Mouse (Mus musculus) midbrain, embryonic 15.5 days (tissue): Measurements from ENCODE around the gene Cdh13. TPM values are rescaled to one million over a fixed set of nuclear protein-coding genes. Genes with fewer than 3 reads are reported as not detected.

Experiments used
- ATAC-seq: fragments of 200-750 bp; cut with Nextera tagmentation; replicated peaks from 2 replicates; pipeline ENCODE4 v1.8.0; 2017; ENCODE audit warnings: moderate TSS enrichment
- H3K27ac ChIP-seq: fragments of 300-500 bp; sonication (generic); 2 replicates; pipeline ENCODE4 v1.5.1; 2015; ENCODE audit warnings: mild to moderate bottlenecking, inconsistent platforms
- H3K27me3 ChIP-seq: fragments of 300-500 bp; sonication (generic); replicated peaks from 2 replicates; pipeline ENCODE4 v1.6.1; 2015; ENCODE audit warnings: inconsistent platforms
- H3K36me3 ChIP-seq: fragments of 300-500 bp; sonication (generic); replicated peaks from 2 replicates; pipeline ENCODE4 v1.6.1; 2015; ENCODE audit warnings: inconsistent platforms
- H3K4me1 ChIP-seq: fragments of 300-500 bp; sonication (generic); 2 replicates; pipeline ENCODE4 v1.6.1; 2015; ENCODE audit warnings: inconsistent platforms
- H3K4me2 ChIP-seq: fragments of 300-500 bp; sonication (generic); 2 replicates; pipeline ENCODE4 v1.6.1; 2015; ENCODE audit warnings: inconsistent platforms, mild to moderate bottlenecking, moderate library complexity
- H3K4me3 ChIP-seq: fragments of 300-500 bp; sonication (generic); 2 replicates; pipeline ENCODE4 v1.5.1; 2015; ENCODE audit warnings: mild to moderate bottlenecking, inconsistent platforms
- H3K9ac ChIP-seq: fragments of 300-500 bp; sonication (generic); 2 replicates; pipeline ENCODE4 v1.6.1; 2015; ENCODE audit warnings: mild to moderate bottlenecking, inconsistent platforms
- H3K9me3 ChIP-seq: fragments of 300-500 bp; sonication (generic); 2 replicates; pipeline ENCODE4 v1.6.1; 2016; ENCODE audit warnings: inconsistent platforms
- WGBS: fragments of 180-500 bp; shearing (Covaris S2); methylation state at CpG from one replicate; pipeline ENCODE4 v1.1.7; 2015; ENCODE audit warnings: mixed read lengths; 5-methylcytosine and 5-hydroxymethylcytosine counted together
- polyA plus RNA-seq: library from polyadenylated mRNA; unstranded; fragments of >200 nt; fragmentation: Nextera tagmentation; extraction: Ambion mirVana; gene quantifications from 2 replicates; pipeline ENCODE4 v1.2.1, GENCODE M21; 2015

Cdh13 gene
- polyA plus RNA-seq, 1 experiment from 2014 or later, result 110 TPM

- no peak overlapping the region for H3K4me2 ChIP-seq
- no peak overlapping the region for H3K4me3 ChIP-seq
- H3K9ac ChIP-seq, result no peak overlapping the region
- no peaks in the 10 kb centered on the region for H3K4me1 ChIP-seq
- no peaks in the 10 kb centered on the region for H3K36me3 ChIP-seq
- H3K27me3 ChIP-seq, result no peaks in the 10 kb centered on the region
- H3K9me3 ChIP-seq, result no peaks in the 10 kb centered on the region
- no peak for ATAC-seq
- no peak overlapping the region for H3K27ac ChIP-seq
- WGBS, result 84% methylated on average over 11 of the region's 11 CpGs
Measured at GRCm38 (mm10) chr8:119033398-119033797, 749.9 kb downstream of the Cdh13 start.

GRCm38 (mm10) chr8:119034037-119034436 is 750.5 kb downstream of the Cdh13 start:
- Histone ChIP-seq H3K4me1 (no peaks in the 10 kb centered on the region), H3K9ac (no peak overlapping the region), H3K4me2 (no peak overlapping the region), H3K4me3 (no peak overlapping the region), H3K27ac (no peak overlapping the region), H3K36me3 (no peaks in the 10 kb centered on the region), H3K9me3 (no peaks in the 10 kb centered on the region), H3K27me3 (no peaks in the 10 kb centered on the region)
- 91% methylated on average over 3 of the region's 3 CpGs for WGBS
- no peak for ATAC-seq

GRCm38 (mm10) chr8:119035126-119035525 is 751.6 kb downstream of the Cdh13 start:
- no peak overlapping the region for H3K4me3 ChIP-seq
- no peak overlapping the region for H3K9ac ChIP-seq
- 86% methylated on average over 7 of the region's 7 CpGs for WGBS
- no peaks in the 10 kb centered on the region for H3K4me1 ChIP-seq
- H3K36me3 ChIP-seq, result no peaks in the 10 kb centered on the region
- no peaks in the 10 kb centered on the region for H3K27me3 ChIP-seq
- H3K4me2 ChIP-seq, result no peak overlapping the region
- no peaks in the 10 kb centered on the region for H3K9me3 ChIP-seq
- H3K27ac ChIP-seq, result no peak overlapping the region
- no peak for ATAC-seq

- Histone ChIP-seq H3K9me3 (no peaks in the 10 kb centered on the region), H3K4me3 (no peak overlapping the region), H3K27me3 (no peaks in the 10 kb centered on the region), H3K27ac (no peak overlapping the region), H3K9ac (no peak overlapping the region), H3K4me2 (no peak overlapping the region), H3K36me3 (no peaks in the 10 kb centered on the region), H3K4me1 (no peaks in the 10 kb centered on the region)
- WGBS, result 77% methylated on average over 11 of the region's 11 CpGs
- no peak for ATAC-seq
Measured at GRCm38 (mm10) chr8:119037571-119037970, 754.0 kb downstream of the Cdh13 start.

- no peak overlapping the region for H3K9ac ChIP-seq
- H3K9me3 ChIP-seq, result no peaks in the 10 kb centered on the region
- H3K27me3 ChIP-seq, result no peaks in the 10 kb centered on the region
- ATAC-seq, result no peak
- H3K36me3 ChIP-seq, result no peaks in the 10 kb centered on the region
- H3K4me2 ChIP-seq, result no peak overlapping the region
- WGBS, result 90% methylated on average over 2 of the region's 2 CpGs
- no peak overlapping the region for H3K4me3 ChIP-seq
- H3K27ac ChIP-seq, result no peak overlapping the region
- H3K4me1 ChIP-seq, result no peaks in the 10 kb centered on the region
Measured at GRCm38 (mm10) chr8:119039358-119039757, 755.8 kb downstream of the Cdh13 start.

- no peak overlapping the region for H3K27ac ChIP-seq
- H3K4me1 ChIP-seq, result 0 out of 2 replicates have a peak, but pooled peaks cover 6% of the 10 kb centered on the region
- H3K4me2 ChIP-seq, result no peak overlapping the region
- H3K9ac ChIP-seq, result no peak overlapping the region
- H3K9me3 ChIP-seq, result no peaks in the 10 kb centered on the region
- no peak for ATAC-seq
- no peaks in the 10 kb centered on the region for H3K36me3 ChIP-seq
- WGBS, result 82% methylated on average over 5 of the region's 5 CpGs
- no peaks in the 10 kb centered on the region for H3K27me3 ChIP-seq
- no peak overlapping the region for H3K4me3 ChIP-seq
Measured at GRCm38 (mm10) chr8:119057876-119058275, 774.3 kb downstream of the Cdh13 start.

- H3K9ac ChIP-seq, result no peak overlapping the region
- H3K27ac ChIP-seq, result no peak overlapping the region
- H3K4me3 ChIP-seq, result no peak overlapping the region
- no peaks in the 10 kb centered on the region for H3K36me3 ChIP-seq
- no peaks in the 10 kb centered on the region for H3K27me3 ChIP-seq
- no peak for ATAC-seq
- H3K4me2 ChIP-seq, result peak overlapping the region; percentile 3; the same call in 1 of the 2 replicates
- H3K9me3 ChIP-seq, result no peaks in the 10 kb centered on the region
- WGBS, result 45% methylated on average over 12 of the region's 12 CpGs
- 0 out of 2 replicates have a peak, but pooled peaks cover 6% of the 10 kb centered on the region for H3K4me1 ChIP-seq
Measured at GRCm38 (mm10) chr8:119061671-119062070, 778.1 kb downstream of the Cdh13 start.

- H3K4me1 ChIP-seq, result 0 out of 2 replicates have a peak, but pooled peaks cover 6% of the 10 kb centered on the region
- WGBS, result 20% methylated on average over 11 of the region's 11 CpGs
- H3K36me3 ChIP-seq, result no peaks in the 10 kb centered on the region
- H3K27ac ChIP-seq, result no peak overlapping the region
- no peak overlapping the region for H3K4me3 ChIP-seq
- H3K27me3 ChIP-seq, result no peaks in the 10 kb centered on the region
- no peak for ATAC-seq
- H3K9ac ChIP-seq, result no peak overlapping the region
- no peaks in the 10 kb centered on the region for H3K9me3 ChIP-seq
- no peak overlapping the region for H3K4me2 ChIP-seq
Measured at GRCm38 (mm10) chr8:119064523-119064922, 781.0 kb downstream of the Cdh13 start.

- Histone ChIP-seq H3K9me3 (no peaks in the 10 kb centered on the region), H3K36me3 (no peaks in the 10 kb centered on the region), H3K27ac (no peak overlapping the region), H3K4me1 (no peaks in the 10 kb centered on the region), H3K9ac (no peak overlapping the region), H3K4me2 (no peak overlapping the region), H3K27me3 (no peaks in the 10 kb centered on the region), H3K4me3 (no peak overlapping the region)
- WGBS, result 75% methylated on average over 6 of the region's 6 CpGs
- ATAC-seq, result no peak
Measured at GRCm38 (mm10) chr8:119072291-119072690, 788.8 kb downstream of the Cdh13 start.

- Histone ChIP-seq H3K4me1 (peaks cover 4% of the 10 kb centered on the region; the same call in 1 of the 2 replicates), H3K9ac (no peak overlapping the region), H3K4me3 (no peak overlapping the region), H3K27me3 (no peaks in the 10 kb centered on the region), H3K36me3 (no peaks in the 10 kb centered on the region), H3K9me3 (no peaks in the 10 kb centered on the region), H3K4me2 (no peak overlapping the region), H3K27ac (peak overlapping the region; percentile 22; the same call in 1 of the 2 replicates)
- 74% methylated on average over 8 of the region's 8 CpGs for WGBS
- ATAC-seq, result no peak
Measured at GRCm38 (mm10) chr8:119085022-119085421, 801.5 kb downstream of the Cdh13 start.

GRCm38 (mm10) chr8:119098261-119098660 is 814.7 kb downstream of the Cdh13 start:
- Histone ChIP-seq H3K9ac (no peak overlapping the region), H3K4me2 (no peak overlapping the region), H3K9me3 (no peaks in the 10 kb centered on the region), H3K4me3 (no peak overlapping the region), H3K36me3 (no peaks in the 10 kb centered on the region), H3K27me3 (no peaks in the 10 kb centered on the region), H3K4me1 (peaks cover 12% of the 10 kb centered on the region), H3K27ac (no peak overlapping the region)
- ATAC-seq, result no peak
- 35% methylated on average over 6 of the region's 6 CpGs for WGBS

GRCm38 (mm10) chr8:119102871-119103270 is 819.3 kb downstream of the Cdh13 start:
- no peaks in the 10 kb centered on the region for H3K27me3 ChIP-seq
- H3K36me3 ChIP-seq, result no peaks in the 10 kb centered on the region
- H3K9ac ChIP-seq, result no peak overlapping the region
- no peak overlapping the region for H3K4me3 ChIP-seq
- 0 out of 2 replicates have a peak, but pooled peaks cover 2% of the 10 kb centered on the region for H3K4me1 ChIP-seq
- no peak overlapping the region for H3K4me2 ChIP-seq
- no peaks in the 10 kb centered on the region for H3K9me3 ChIP-seq
- H3K27ac ChIP-seq, result no peak overlapping the region
- no peak for ATAC-seq
- 71% methylated on average over 6 of the region's 6 CpGs for WGBS

GRCm38 (mm10) chr8:119109655-119110054 is 826.1 kb downstream of the Cdh13 start:
- no peaks in the 10 kb centered on the region for H3K9me3 ChIP-seq
- no peak for ATAC-seq
- H3K4me1 ChIP-seq, result peaks cover 7% of the 10 kb centered on the region; the same call in 1 of the 2 replicates
- no peak overlapping the region for H3K4me3 ChIP-seq
- no peaks in the 10 kb centered on the region for H3K36me3 ChIP-seq
- WGBS, result 78% methylated on average over 7 of the region's 7 CpGs
- H3K4me2 ChIP-seq, result no peak overlapping the region
- H3K27ac ChIP-seq, result no peak overlapping the region
- no peaks in the 10 kb centered on the region for H3K27me3 ChIP-seq
- H3K9ac ChIP-seq, result no peak overlapping the region
